Mouse (Mus musculus) kidney, postnatal 0 days (tissue): ENCODE measurements around the gene Gm45713. TPM values are rescaled to one million over a fixed set of nuclear protein-coding genes. Genes with fewer than 3 reads are reported as not detected.
"Not testable (repeated sequence)": the region's sequence is repeated elsewhere in the genome, so short reads cannot be mapped to it uniquely, and the experiment has no call there.

ENCODE experiments used
- ATAC-seq: fragments of 200-750 bp; cut with Nextera tagmentation; replicated peaks from 2 replicates; pipeline ENCODE4 v1.8.0; 2017; ENCODE audit warnings: low read depth, moderate number of reproducible peaks, moderate TSS enrichment, moderate library complexity; ENCODE audit not compliant: low FRiP score
- DNase-seq: peaks from one replicate; pipeline ENCODE4 v3.0.0-alpha.2; 2016; ENCODE audit warnings: low spot score
- H3K27ac ChIP-seq: fragments of 300-500 bp; sonication (generic); 2 replicates; pipeline ENCODE4 v1.5.1; 2014; ENCODE audit warnings: mild to moderate bottlenecking
- H3K27me3 ChIP-seq: fragments of 300-500 bp; sonication (generic); 2 replicates; pipeline ENCODE4 v1.6.1; 2014; ENCODE audit warnings: low read length, mixed read lengths; ENCODE audit not compliant: insufficient read depth
- H3K36me3 ChIP-seq: fragments of 300-500 bp; sonication (generic); 2 replicates; pipeline ENCODE4 v1.6.1; 2014; ENCODE audit warnings: low read length, mixed read lengths; ENCODE audit not compliant: insufficient read depth
- H3K4me1 ChIP-seq: fragments of 300-500 bp; sonication (generic); replicated peaks from 2 replicates; pipeline ENCODE4 v1.6.1; 2014; ENCODE audit warnings: antibody characterized with exemption, low read length, mixed read lengths; ENCODE audit not compliant: insufficient read depth
- H3K4me2 ChIP-seq: fragments of 300-500 bp; sonication (generic); 2 replicates; pipeline ENCODE4 v1.6.1; 2014; ENCODE audit warnings: mild to moderate bottlenecking, low read length, moderate library complexity, mixed read lengths
- H3K4me3 ChIP-seq: fragments of 300-500 bp; sonication (generic); replicated peaks from 2 replicates; pipeline ENCODE4 v1.5.1; 2014; ENCODE audit warnings: low read depth, low read length
- H3K9ac ChIP-seq: fragments of 300-500 bp; sonication (generic); 2 replicates; pipeline ENCODE4 v1.6.1; 2014; ENCODE audit warnings: low read depth, low read length
- H3K9me3 ChIP-seq: fragments of 300-500 bp; sonication (generic); replicated peaks from 2 replicates; pipeline ENCODE4 v1.6.1; 2016; ENCODE audit warnings: low read length, inconsistent platforms, mixed read lengths
- CTCF ChIP-seq: IDR thresholded peaks from 2 replicates; pipeline ENCODE4 v1.5.1; 2016; ENCODE audit warnings: antibody characterized with exemption, low read depth, mild to moderate bottlenecking, moderate library complexity
- WGBS: fragments of 180-500 bp; shearing (Covaris S2); extraction: QIAGEN DNeasy Blood & Tissue Kit; methylation state at CpG from one replicate; pipeline ENCODE4 v1.1.7; 2014; 5-methylcytosine and 5-hydroxymethylcytosine counted together
- polyA plus RNA-seq: library from polyadenylated mRNA; unstranded; fragments of >200 nt; fragmentation: Nextera tagmentation; extraction: Ambion mirVana; gene quantifications from 2 replicates; pipeline ENCODE4 v1.2.1, GENCODE M21; 2015

Gene Gm45713
- polyA plus RNA-seq, 1 experiment from 2014 or later: 1.3 TPM

- H3K4me1 ChIP-seq: peaks cover 5% of the 10 kb centered on the region; the same call in 1 of the 2 replicates
- no peak within 1 kb of the TSS for H3K4me3 ChIP-seq
- peaks cover 83% of the 10 kb centered on the region for H3K27me3 ChIP-seq
- DNase-seq: no peak
- no peak within 1 kb of the TSS for H3K9ac ChIP-seq
- H3K27ac ChIP-seq: no peak within 1 kb of the TSS
- ATAC-seq: no peak
- no peak within 1 kb of the TSS for H3K4me2 ChIP-seq
- no peak for TF ChIP-seq CTCF
- H3K36me3 ChIP-seq: no peaks in the 10 kb centered on the region
- 27% methylated on average over 7 of the region's 7 CpGs for WGBS
- H3K9me3 ChIP-seq: no peaks in the 10 kb centered on the region
Observed at GRCm38 (mm10) chr7:45179469-45179868, 43.4 kb upstream of the Gm45713 start, which contains the start of gene Gfy. Gfy (minus strand) TSS chr7:45179569.

DNA sequence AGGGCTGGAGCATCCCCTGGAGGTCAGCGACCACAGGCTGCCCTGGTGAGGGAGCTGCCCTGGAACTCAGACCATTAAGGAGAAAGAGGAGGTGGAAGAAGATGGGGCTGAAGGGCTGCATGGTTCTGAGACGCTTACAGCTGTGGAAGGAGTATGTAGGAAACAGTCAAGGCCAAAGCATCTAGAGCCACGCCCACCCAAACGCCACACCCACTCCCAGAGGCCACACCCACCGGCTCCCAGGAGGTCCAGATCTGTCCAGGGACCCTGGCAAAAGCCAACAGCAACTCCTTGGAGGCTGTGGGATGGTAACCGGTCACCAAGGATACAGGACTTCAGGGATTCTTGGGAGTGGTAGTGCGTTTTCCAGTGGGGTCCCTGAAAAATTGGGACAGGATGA, 42.5 kb upstream of the Gm45713 start:
- ATAC-seq: no peak
- no peak overlapping the region for H3K4me2 ChIP-seq
- H3K9me3 ChIP-seq: no peaks in the 10 kb centered on the region
- 26% methylated on average over 7 of the region's 7 CpGs for WGBS
- H3K27ac ChIP-seq: no peak overlapping the region
- no peak for DNase-seq
- H3K27me3 ChIP-seq: peaks cover 83% of the 10 kb centered on the region
- H3K9ac ChIP-seq: no peak overlapping the region
- H3K4me1 ChIP-seq: peaks cover 5% of the 10 kb centered on the region; the same call in 1 of the 2 replicates
- no peak for TF ChIP-seq CTCF
- H3K4me3 ChIP-seq: no peak overlapping the region
- no peaks in the 10 kb centered on the region for H3K36me3 ChIP-seq

DNA sequence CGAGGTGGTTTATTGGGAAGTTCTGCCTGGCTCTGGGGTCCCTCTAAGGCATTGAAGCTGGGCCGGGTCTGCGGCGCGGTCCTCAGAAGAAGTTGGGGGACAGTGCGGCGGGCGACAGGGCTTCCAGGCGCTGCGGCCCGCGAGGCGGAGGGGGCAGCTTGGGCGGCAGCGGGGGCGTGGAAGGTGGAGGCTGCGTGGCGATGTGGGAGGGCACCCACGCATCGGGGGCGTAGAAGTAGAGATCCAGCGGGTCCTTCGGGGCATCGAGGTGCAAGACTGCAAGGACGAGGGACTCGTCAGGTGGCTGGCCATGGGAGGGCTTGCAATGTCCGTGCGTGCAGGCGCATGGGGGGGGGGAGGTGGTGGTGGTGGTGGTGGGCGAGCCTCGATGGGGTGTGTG, 40.3 kb upstream of the Gm45713 start:
- WGBS: under 1% methylated on average over 30 of the region's 31 CpGs
- ATAC-seq: no peak
- Histone ChIP-seq H3K4me1 (no peaks in the 10 kb centered on the region), H3K9ac (no peak overlapping the region), H3K27me3 (peaks cover 73% of the 10 kb centered on the region), H3K4me2 (peak overlapping the region; percentile 2), H3K4me3 (peak overlapping the region; percentile 16), H3K36me3 (no peaks in the 10 kb centered on the region), H3K27ac (no peak overlapping the region), H3K9me3 (no peaks in the 10 kb centered on the region)
- TF ChIP-seq CTCF: no peak
- no peak for DNase-seq

DNA sequence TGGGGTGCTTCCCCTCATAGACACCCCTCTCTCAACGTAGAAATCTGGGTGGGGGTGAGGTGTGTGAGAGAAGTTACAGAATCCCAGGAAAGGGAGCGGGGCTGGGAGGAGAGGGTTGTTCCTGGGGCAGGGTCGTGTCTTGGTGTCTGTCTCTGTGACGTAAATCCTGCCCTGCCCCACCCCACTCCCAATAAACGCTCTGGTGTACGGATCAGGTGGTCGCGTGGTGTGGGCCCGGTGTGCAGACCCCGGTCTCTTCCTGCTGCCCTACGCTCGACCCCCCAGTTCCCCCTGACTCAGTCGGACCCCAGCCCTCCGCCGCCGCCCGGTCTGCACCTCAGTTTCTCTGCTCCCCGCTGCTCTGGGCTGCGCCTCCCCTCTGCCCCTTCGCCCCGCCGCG, 39.9 kb upstream of the Gm45713 start:
- 2% methylated on average over 23 of the region's 23 CpGs for WGBS
- DNase-seq: no peak

GRCm38 (mm10) chr7:45175398-45175797, 39.4 kb upstream of the Gm45713 start:
- DNase-seq (no peak), ATAC-seq (no peak)
- no peak for TF ChIP-seq CTCF
- Histone ChIP-seq H3K4me2 (0 out of 2 replicates have a peak overlapping the region, but pooled peaks have one; percentile 15), H3K27ac (no peak overlapping the region), H3K9me3 (no peaks in the 10 kb centered on the region), H3K4me3 (no peak overlapping the region; the same call in 1 of the 2 replicates), H3K9ac (no peak overlapping the region), H3K4me1 (no peaks in the 10 kb centered on the region), H3K27me3 (peaks cover 64% of the 10 kb centered on the region), H3K36me3 (no peaks in the 10 kb centered on the region)
- WGBS: 3% methylated on average over 13 of the region's 13 CpGs

More for the DNA sequence above, 39.9 kb upstream of the Gm45713 start:
- Histone ChIP-seq H3K9me3 (no peaks in the 10 kb centered on the region), H3K9ac (no peak overlapping the region), H3K27me3 (peaks cover 69% of the 10 kb centered on the region), H3K27ac (no peak overlapping the region), H3K4me3 (peak overlapping the region; percentile 16), H3K4me2 (peak overlapping the region; percentile 2), H3K36me3 (no peaks in the 10 kb centered on the region), H3K4me1 (no peaks in the 10 kb centered on the region)
- TF ChIP-seq CTCF: no peak
- ATAC-seq: no peak

DNA sequence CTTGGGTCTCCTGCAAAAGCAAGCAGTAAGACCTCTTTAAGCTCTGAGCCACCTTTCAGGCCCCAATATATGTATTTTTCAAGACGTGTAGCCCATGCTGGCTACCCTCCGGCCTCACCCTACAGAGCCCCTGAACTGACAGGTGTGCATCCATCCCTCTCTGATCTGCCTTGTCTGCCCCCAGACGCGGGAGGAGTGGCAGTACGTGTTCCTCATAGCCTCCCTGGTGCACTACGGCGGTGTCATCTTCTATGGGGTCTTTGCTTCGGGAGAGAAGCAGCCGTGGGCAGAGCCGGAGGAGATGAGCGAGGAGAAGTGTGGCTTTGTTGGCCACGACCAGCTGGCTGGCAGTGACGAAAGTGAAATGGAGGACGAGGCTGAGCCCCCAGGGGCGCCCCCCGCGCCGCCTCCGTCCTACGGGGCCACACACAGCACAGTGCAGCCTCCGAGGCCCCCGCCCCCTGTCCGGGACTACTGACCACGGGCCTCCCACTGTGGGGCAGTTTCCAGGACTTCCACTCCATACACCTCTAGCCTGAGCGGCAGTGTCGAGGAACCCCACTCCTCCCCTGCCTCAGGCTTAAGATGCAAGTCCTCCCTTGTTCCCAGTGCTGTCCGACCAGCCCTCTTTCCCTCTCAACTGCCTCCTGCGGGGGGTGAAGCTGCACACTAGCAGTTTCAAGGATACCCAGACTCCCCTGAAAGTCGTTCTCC, 38.7 kb upstream of the Gm45713 start:
- 0 out of 2 replicates have a peak overlapping the region, but pooled peaks have one; percentile 15 for H3K4me2 ChIP-seq
- 4% methylated on average over 28 of the region's 29 CpGs for WGBS
- H3K9ac ChIP-seq: no peak overlapping the region
- H3K27me3 ChIP-seq: peaks cover 57% of the 10 kb centered on the region
- DNase-seq (no peak), ATAC-seq (no peak; the same call in 1 of the 2 replicates)
- no peaks in the 10 kb centered on the region for H3K36me3 ChIP-seq
- peaks cover 6% of the 10 kb centered on the region for H3K9me3 ChIP-seq
- H3K4me1 ChIP-seq: no peaks in the 10 kb centered on the region
- H3K27ac ChIP-seq: no peak overlapping the region
- peak overlapping the region; percentile 9; the same call in 1 of the 2 replicates for H3K4me3 ChIP-seq
- no peak for TF ChIP-seq CTCF

- not testable (repeated sequence) for H3K27ac ChIP-seq, H3K36me3 ChIP-seq, H3K4me1 ChIP-seq, H3K4me3 ChIP-seq, H3K4me2 ChIP-seq, ATAC-seq, H3K9ac ChIP-seq
- TF ChIP-seq CTCF: peak; percentile 69
- 64% methylated on average over 1 of the region's 1 CpGs for WGBS
- peak; percentile 25 for DNase-seq
- Histone ChIP-seq H3K27me3 (peaks cover 57% of the 10 kb centered on the region), H3K9me3 (peaks cover 10% of the 10 kb centered on the region)
Observed at GRCm38 (mm10) chr7:45173772-45174171, 37.7 kb upstream of the Gm45713 start.
